Mouse (Mus musculus): ENCODE measurements around the gene Sept6.

DNA sequence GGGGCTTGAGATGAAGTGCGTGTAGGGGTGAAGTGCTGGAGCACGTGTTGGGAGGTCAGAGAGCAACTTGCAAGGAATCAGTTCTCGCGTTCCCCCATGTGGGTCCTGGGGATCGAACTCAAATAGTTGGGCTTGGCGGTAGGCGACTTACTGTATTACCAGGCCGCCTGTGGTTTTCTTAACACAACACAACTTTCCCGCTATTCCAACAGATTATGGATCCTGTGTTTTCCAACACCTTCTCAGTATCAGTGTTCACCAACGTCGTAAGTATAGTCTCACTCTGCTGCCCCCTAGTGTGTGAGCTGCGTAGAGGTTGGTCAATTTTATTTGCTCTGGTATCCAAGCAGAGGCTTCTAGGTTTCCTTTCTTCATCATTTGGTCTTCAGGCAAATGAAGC lies 80.3 kb downstream of the Sept6 start:
- TF ChIP-seq CEBPB (IDR thresholded peaks at IDR 0.05; ENCODE audit: low read depth) (no peak), CTCF (IDR thresholded peaks at IDR 0.05; ENCODE audit: control insufficient read depth, insufficient read depth, insufficient read length) (no peak), FOSL1 (IDR thresholded peaks at IDR 0.05; ENCODE audit: insufficient read depth, low read length, poor library complexity, severe bottlenecking) (no peak), MAX (IDR thresholded peaks at IDR 0.05) (no peak), MYOG (IDR thresholded peaks at IDR 0.05; ENCODE audit: control insufficient read depth, extremely low read depth, insufficient read length) (no peak)
